Mouse (Mus musculus) thymus, adult 2 months (tissue): Measurements from ENCODE around the gene Ms4a5. TPM values are rescaled to one million over a fixed set of nuclear protein-coding genes. Genes with fewer than 3 reads are reported as not detected.
"Not testable (repeated sequence)": the region's sequence is repeated elsewhere in the genome, so short reads cannot be mapped to it uniquely, and the experiment has no call there.

Experiments
- DNase-seq: peaks from one replicate; pipeline ENCODE4 v3.0.0; 2021
- H3K27ac ChIP-seq: fragments of 200-500 bp; 2 replicates; pipeline ENCODE4 v1.5.1; 2012; ENCODE audit warnings: low read length, control low read depth; ENCODE audit not compliant: control insufficient read depth, insufficient read depth
- H3K27me3 ChIP-seq: fragments of 200-500 bp; 2 replicates; pipeline ENCODE4 v1.6.1; 2012; ENCODE audit warnings: mild to moderate bottlenecking, low read length, moderate library complexity, mixed read lengths; ENCODE audit not compliant: control insufficient read depth, insufficient read depth
- H3K36me3 ChIP-seq: fragments of 200-500 bp; 2 replicates; pipeline ENCODE4 v1.6.1; 2012; ENCODE audit warnings: mild to moderate bottlenecking, low read length, moderate library complexity; ENCODE audit not compliant: control insufficient read depth, insufficient read depth
- H3K4me1 ChIP-seq: fragments of 200-500 bp; replicated peaks from 2 replicates; pipeline ENCODE4 v1.6.1; 2012; ENCODE audit warnings: low read length; ENCODE audit not compliant: control insufficient read depth, insufficient read depth
- H3K4me3 ChIP-seq: fragments of 200-500 bp; 2 replicates; pipeline ENCODE4 v1.5.1; 2012; ENCODE audit warnings: mild to moderate bottlenecking, low read length, control low read depth, moderate library complexity; ENCODE audit not compliant: control insufficient read depth, insufficient read depth
- CTCF ChIP-seq: fragments of 200-500 bp; IDR thresholded peaks from 2 replicates; pipeline ENCODE4 v1.5.1; 2012; ENCODE audit warnings: mild to moderate bottlenecking, control low read depth, low read length, moderate library complexity, borderline replicate concordance; ENCODE audit not compliant: control insufficient read depth, poor library complexity, insufficient read depth; ENCODE audit errors: extremely low read depth
- POLR2A ChIP-seq: fragments of 200-500 bp; IDR thresholded peaks from 2 replicates; pipeline ENCODE4 v1.6.1; 2012; ENCODE audit warnings: mild to moderate bottlenecking, low read length, control low read depth, moderate library complexity; ENCODE audit not compliant: control insufficient read depth, poor library complexity, insufficient read depth; ENCODE audit errors: extremely low read depth
- WGBS: fragments of 180-500 bp; shearing (Covaris S2); methylation state at CpG from one replicate; pipeline ENCODE4 v1.1.7; 2018; 5-methylcytosine and 5-hydroxymethylcytosine counted together
- polyA plus RNA-seq: library from polyadenylated mRNA; depleted of rRNA; stranded (reverse); fragments of >200 nt; gene quantifications from 2 replicates; pipeline ENCODE4 v1.2.3, GENCODE M21; 2012

The Ms4a5 gene
- polyA plus RNA-seq, 1 experiment = not detected

GRCm38 (mm10) chr19:11263549-11263948, 20.1 kb downstream of the Ms4a5 start:
- 36% methylated on average over 3 of the region's 3 CpGs for WGBS
- Histone ChIP-seq H3K36me3 (no peaks in the 10 kb centered on the region), H3K4me1 (no peaks in the 10 kb centered on the region), H3K27ac (no peak overlapping the region), H3K4me3 (no peak overlapping the region), H3K27me3 (no peaks in the 10 kb centered on the region)
- TF ChIP-seq POLR2A (no peak), CTCF (no peak)
- DNase-seq = no peak

GRCm38 (mm10) chr19:11262932-11263331, 20.7 kb downstream of the Ms4a5 start:
- 56% methylated on average over 4 of the region's 4 CpGs for WGBS
- not testable (repeated sequence) for H3K27ac ChIP-seq, H3K4me3 ChIP-seq, H3K36me3 ChIP-seq, DNase-seq, H3K27me3 ChIP-seq, H3K4me1 ChIP-seq

DNA sequence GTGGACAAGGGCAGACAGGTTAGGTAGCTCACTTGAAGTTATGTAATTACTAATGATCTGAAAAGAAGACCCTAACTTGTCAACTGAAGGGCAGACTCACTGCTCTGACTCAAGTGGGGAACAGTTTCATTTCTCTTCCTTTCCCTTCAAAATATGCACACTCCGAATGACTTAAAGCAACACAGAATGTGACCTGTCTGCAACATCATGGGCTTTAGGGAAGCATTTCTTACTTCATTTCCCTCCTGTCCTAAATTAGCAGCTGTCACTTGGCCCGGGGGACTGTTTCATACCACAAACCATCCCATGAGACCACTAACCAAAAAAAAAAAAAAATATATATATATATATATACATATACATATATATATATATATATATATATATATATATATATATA, 22.2 kb downstream of the Ms4a5 start:
- no peaks in the 10 kb centered on the region for H3K27me3 ChIP-seq
- 20% methylated on average over 2 of the region's 2 CpGs for WGBS
- no peak overlapping the region for H3K4me3 ChIP-seq
- H3K4me1 ChIP-seq = no peaks in the 10 kb centered on the region
- no peaks in the 10 kb centered on the region for H3K36me3 ChIP-seq
- no peak for TF ChIP-seq POLR2A
- TF ChIP-seq CTCF = no peak
- H3K27ac ChIP-seq = no peak overlapping the region
- DNase-seq = no peak

DNA sequence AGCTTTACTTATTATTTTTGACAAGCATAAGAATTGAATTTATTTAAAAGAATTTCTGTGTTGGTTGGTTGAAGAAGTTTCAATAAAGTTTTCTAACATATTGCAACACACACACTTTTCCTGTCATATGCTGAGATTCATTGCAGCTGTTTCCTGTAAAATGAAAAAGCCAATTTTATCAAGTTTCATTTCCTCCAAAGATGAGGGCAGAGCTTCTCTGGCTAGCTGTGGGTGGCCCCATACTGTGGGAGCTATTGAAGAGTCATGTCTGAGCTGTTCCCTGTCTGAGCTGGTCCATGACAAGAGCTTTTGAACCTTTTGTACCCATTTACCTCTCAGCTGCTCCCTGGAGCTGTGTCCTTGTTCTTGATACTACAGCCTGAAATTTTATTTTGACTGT, 39.4 kb downstream of the Ms4a5 start:
- H3K4me3 ChIP-seq = no peak overlapping the region
- DNase-seq = no peak
- H3K4me1 ChIP-seq = no peaks in the 10 kb centered on the region
- H3K36me3 ChIP-seq = no peaks in the 10 kb centered on the region
- H3K27ac ChIP-seq = no peak overlapping the region
- TF ChIP-seq CTCF = no peak
- TF ChIP-seq POLR2A = no peak
- no peaks in the 10 kb centered on the region for H3K27me3 ChIP-seq

GRCm38 (mm10) chr19:11242560-11242959, 41.1 kb downstream of the Ms4a5 start:
- WGBS = 90% methylated on average over 5 of the region's 5 CpGs
- H3K27ac ChIP-seq = no peak overlapping the region

DNA sequence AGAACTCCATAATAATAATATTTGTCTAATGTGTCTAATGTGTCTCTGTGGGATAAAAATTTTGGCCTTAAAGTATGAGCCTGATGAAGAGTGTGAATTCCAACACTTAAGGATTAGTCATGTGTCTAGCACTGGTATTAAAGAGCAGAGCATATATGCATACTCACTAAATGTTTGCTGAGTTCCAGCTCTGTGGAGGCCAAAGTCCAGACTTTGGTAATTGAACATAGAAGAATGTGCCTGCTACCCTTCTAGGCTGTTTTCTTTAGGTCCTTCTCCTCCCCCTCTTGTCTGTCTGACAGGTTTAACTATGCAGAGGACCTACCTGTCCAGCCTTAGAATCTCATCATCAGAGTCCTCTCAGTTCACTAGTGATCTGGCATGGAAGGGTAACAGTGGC, 47.9 kb downstream of the Ms4a5 start:
- no peak overlapping the region for H3K4me3 ChIP-seq
- no peak for DNase-seq
- no peak for TF ChIP-seq CTCF

More at GRCm38 (mm10) chr19:11242560-11242959, 41.1 kb downstream of the Ms4a5 start:
- TF ChIP-seq POLR2A = no peak
- no peak for TF ChIP-seq CTCF
- Histone ChIP-seq H3K4me1 (no peaks in the 10 kb centered on the region), H3K27me3 (no peaks in the 10 kb centered on the region), H3K36me3 (no peaks in the 10 kb centered on the region), H3K4me3 (no peak overlapping the region)
- no peak for DNase-seq

DNA sequence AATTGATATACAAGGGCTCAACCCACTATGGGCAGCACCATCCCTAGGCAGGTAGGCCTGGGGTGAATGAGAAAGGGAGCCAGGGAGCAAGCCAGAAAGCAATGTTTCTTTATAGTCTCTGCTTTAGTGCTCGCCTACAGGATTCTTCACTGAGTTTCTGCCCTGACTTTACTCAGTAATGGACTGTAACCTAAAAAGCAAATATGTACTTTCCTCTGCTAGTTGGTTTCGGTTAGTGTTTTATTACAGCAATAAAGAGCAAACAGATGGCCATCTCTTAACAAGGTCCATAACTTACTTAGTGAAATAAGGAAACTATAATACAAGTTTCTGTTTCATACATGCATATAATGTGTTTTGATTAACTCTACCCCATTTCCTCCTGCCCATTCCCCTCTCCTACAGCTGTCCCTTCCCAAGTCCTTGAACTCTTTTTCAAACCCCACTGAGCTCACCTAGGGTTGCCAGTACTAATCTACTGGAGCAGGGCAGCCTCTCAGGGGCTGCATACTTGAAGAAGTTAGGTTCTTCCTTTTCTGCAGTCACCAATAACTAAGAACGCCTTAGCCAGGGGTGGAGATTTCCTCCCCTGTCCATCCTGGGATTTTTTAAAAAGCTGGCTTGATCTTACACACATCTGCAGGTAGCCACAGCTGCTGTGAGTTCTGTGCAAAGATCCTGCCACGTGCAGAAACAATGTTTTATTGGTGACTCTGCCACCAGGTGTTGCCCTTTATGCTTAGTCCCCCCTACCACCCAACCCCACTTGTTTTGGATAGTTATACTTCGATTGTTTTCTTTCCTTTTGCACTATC, 48.5 kb downstream of the Ms4a5 start:
- 83% methylated on average over 5 of the region's 5 CpGs for WGBS
- no peak overlapping the region for H3K27ac ChIP-seq
- DNase-seq = no peak
- no peak overlapping the region for H3K4me3 ChIP-seq
- H3K27me3 ChIP-seq = no peaks in the 10 kb centered on the region
- no peaks in the 10 kb centered on the region for H3K4me1 ChIP-seq
- no peak for TF ChIP-seq POLR2A
- TF ChIP-seq CTCF = no peak
- no peaks in the 10 kb centered on the region for H3K36me3 ChIP-seq

More for the DNA sequence above, 47.9 kb downstream of the Ms4a5 start:
- no peak overlapping the region for H3K27ac ChIP-seq
- H3K36me3 ChIP-seq = no peaks in the 10 kb centered on the region
- no peaks in the 10 kb centered on the region for H3K27me3 ChIP-seq
- H3K4me1 ChIP-seq = no peaks in the 10 kb centered on the region
